Mouse (Mus musculus): ENCODE data around the gene 4930402K13Rik.
"Not testable (repeated sequence)": the region's sequence is repeated elsewhere in the genome, so short reads cannot be mapped to it uniquely, and the experiment has no call there.

4930402K13Rik gene

GRCm38 (mm10) chrX:9104262-9104661 lies at the start of gene 4930402K13Rik:
Gene 4930402K13Rik (plus strand): TSS chrX:9104562.
- DNase-seq (ENCODE audit: low spot score in 2 of 2): peak in 1 of 2 experiments; percentile 3

DNA sequence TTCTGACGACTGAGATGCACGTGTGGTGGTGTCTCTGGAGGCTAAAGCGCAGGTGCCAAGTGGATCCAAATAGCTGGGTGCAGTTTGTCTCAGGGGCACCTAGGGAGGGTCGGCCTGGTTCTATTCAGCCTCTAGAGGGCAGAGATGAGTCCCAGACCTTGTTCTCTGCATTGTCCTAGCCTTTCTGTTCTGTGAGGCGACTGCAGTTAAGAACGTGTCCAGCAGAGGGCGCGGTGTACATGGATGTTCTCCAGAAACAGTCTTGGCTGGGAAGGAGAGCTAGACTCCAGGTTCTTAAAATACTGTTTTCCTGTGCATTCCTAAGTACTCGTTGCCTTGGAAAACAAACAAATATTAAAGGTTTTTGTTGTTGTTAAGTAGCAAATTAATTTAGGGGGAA lies 43.4 kb upstream of the 4930402K13Rik start:
- peak in 1 of 2 experiments; percentile 80 for DNase-seq (ENCODE audit: low spot score in 2 of 2)

DNA sequence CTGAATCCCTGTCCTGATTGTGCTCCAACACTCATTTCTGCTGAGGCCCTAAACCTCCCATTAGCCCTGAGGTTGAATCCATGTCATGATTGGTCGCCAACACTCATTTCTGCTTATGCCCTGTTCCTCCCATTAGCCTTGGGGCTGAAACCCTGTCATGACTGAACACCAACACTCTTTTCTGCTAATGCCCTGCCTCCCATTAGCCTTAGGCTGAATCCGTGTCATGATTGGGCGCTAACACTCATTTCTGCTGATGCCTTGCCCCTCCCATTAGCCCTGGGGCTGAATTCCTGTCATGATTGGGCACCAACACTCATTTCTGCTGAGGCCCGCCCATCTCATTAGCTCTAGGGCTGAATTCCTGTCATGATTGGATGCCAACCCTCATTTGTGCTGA lies 42.3 kb upstream of the 4930402K13Rik start:
- no peak for DNase-seq (ENCODE audit: low spot score in 2 of 2)

GRCm38 (mm10) chrX:9062715-9063114 lies 41.6 kb upstream of the 4930402K13Rik start, which contains the start of gene Fthl17f:
Gene Fthl17f (plus strand): TSS chrX:9063015.
- DNase-seq (ENCODE audit: low spot score in 2 of 2): not testable (repeated sequence)

- DNase-seq (ENCODE audit: low spot score in 2 of 2): peak; percentile 46 to 54
These were observed 26.7 kb upstream of the 4930402K13Rik start for GRCm38 (mm10) chrX:9077699-9078098.

GRCm38 (mm10) chrX:9095066-9095465 lies 9.3 kb upstream of the 4930402K13Rik start:
- DNase-seq (ENCODE audit: low spot score in 2 of 2): peak in 1 of 2 experiments; percentile 4

GRCm38 (mm10) chrX:9110381-9110780 lies 6.0 kb downstream of the 4930402K13Rik start:
- DNase-seq (ENCODE audit: low spot score in 2 of 2): peak in 1 of 2 experiments; percentile 27

DNA sequence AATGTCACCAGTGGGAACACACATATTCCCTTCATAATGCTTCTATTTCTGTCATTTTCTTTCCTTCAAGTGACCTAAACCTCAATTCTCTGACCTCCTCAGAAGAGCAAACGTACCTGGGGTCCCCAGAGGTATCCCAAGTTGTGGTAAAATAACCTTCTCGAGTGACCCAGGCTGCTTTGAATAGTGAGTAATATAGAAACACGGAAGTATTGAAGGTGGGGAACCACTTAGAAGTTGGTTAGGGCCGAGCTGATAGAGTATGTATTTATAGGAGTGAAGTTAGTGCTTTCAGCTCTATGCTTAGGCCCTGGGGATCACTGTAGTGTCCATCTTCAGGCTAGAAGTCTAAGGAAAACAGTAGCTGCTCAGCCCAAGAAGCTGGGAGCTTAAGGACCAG lies 20.6 kb downstream of the 4930402K13Rik start:
- no peak for DNase-seq (ENCODE audit: low spot score in 2 of 2)

- DNase-seq (ENCODE audit: low spot score in 2 of 2): no peak
These were observed 24.0 kb downstream of the 4930402K13Rik start for GRCm38 (mm10) chrX:9128317-9128831.

GRCm38 (mm10) chrX:9139290-9139948 lies 35.1 kb downstream of the 4930402K13Rik start:
- no peak for DNase-seq (ENCODE audit: low spot score in 2 of 2)

DNA sequence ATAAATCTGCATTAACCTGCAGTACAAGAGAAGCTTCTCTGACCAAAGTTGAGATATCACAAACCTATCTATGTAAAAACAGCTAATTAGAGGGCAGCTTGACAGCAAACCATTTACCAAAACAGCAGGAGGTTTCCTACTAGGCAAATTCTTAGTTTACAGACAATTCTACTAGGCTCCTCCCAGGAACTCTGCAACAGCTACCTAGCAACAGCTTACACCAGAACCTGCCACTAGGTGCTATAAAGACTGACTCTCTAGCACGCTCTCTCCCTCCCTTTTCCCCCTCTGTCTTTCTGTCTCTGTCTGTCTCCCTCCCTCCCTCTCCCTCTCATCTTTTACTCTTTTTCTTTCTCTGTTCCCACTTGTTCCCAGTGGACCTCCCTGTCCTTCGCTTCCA lies 38.3 kb downstream of the 4930402K13Rik start:
- DNase-seq (ENCODE audit: low spot score in 2 of 2): no peak
